Mouse (Mus musculus) layer of hippocampus, adult 2 months (tissue): ENCODE results near the gene Knstrn. TPM values are rescaled to one million over a fixed set of nuclear protein-coding genes. Genes with fewer than 3 reads are reported as not detected.

Experiments
- DNase-seq, 2 experiments: peaks; one replicate each; pipeline ENCODE4 v3.0.0; 2022; ENCODE audit warnings: low spot score in 2 of 2
- H3K27ac ChIP-seq: fragments of 200-600 bp; 2 replicates; pipeline ENCODE4 v1.8.1; 2022
- H3K4me3 ChIP-seq: fragments of 200-600 bp; 2 replicates; pipeline ENCODE4 v1.8.1; 2022; ENCODE audit warnings: mild to moderate bottlenecking
- CTCF ChIP-seq: fragments of 200-600 bp; conservative IDR thresholded peaks from 2 replicates; pipeline ENCODE4 v1.8.1; 2022; ENCODE audit warnings: antibody characterized with exemption, mild to moderate bottlenecking, moderate library complexity
- total RNA-seq, 2 experiments: library from RNA; stranded (reverse); gene quantifications; 2 replicates each; pipeline ENCODE4 v1.2.3; 2021

Gene Knstrn
- total RNA-seq, 2 experiments from 2014 or later, result 1.5 to 3.2 TPM

GRCm38 (mm10) chr2:118882840-118883679 is 69.3 kb downstream of the Knstrn start:
- peak; percentile 81 to 95 for DNase-seq
- peak; percentile 100 for TF ChIP-seq CTCF

GRCm38 (mm10) chr2:118887440-118887839 is 73.6 kb downstream of the Knstrn start:
- DNase-seq, result no peak
- TF ChIP-seq CTCF, result no peak
- H3K27ac ChIP-seq, result no peak overlapping the region
- no peak overlapping the region for H3K4me3 ChIP-seq

More at GRCm38 (mm10) chr2:118882840-118883679, 69.3 kb downstream of the Knstrn start:
- Histone ChIP-seq H3K27ac (peak overlapping the region; percentile 46; the same call in 1 of the 2 replicates), H3K4me3 (peak overlapping the region; percentile 61)

- no peak overlapping the region for H3K4me3 ChIP-seq
- DNase-seq, result no peak
- TF ChIP-seq CTCF, result no peak
- no peak overlapping the region for H3K27ac ChIP-seq
Measured at GRCm38 (mm10) chr2:118887845-118888548, 74.2 kb downstream of the Knstrn start.

GRCm38 (mm10) chr2:118891173-118891572 is 77.4 kb downstream of the Knstrn start:
- no peak for TF ChIP-seq CTCF
- DNase-seq, result no peak

GRCm38 (mm10) chr2:118895990-118896913 is 82.4 kb downstream of the Knstrn start:
- peak overlapping the region; percentile 79 for H3K27ac ChIP-seq
- DNase-seq, result no peak
- peak overlapping the region; percentile 57 for H3K4me3 ChIP-seq
- TF ChIP-seq CTCF, result no peak

More at GRCm38 (mm10) chr2:118891173-118891572, 77.4 kb downstream of the Knstrn start:
- no peak overlapping the region for H3K27ac ChIP-seq
- no peak overlapping the region for H3K4me3 ChIP-seq

- H3K27ac ChIP-seq, result peak overlapping the region; percentile 79
- peak overlapping the region; percentile 57 for H3K4me3 ChIP-seq
- TF ChIP-seq CTCF, result no peak
- no peak for DNase-seq
Measured at GRCm38 (mm10) chr2:118896914-118897291, 83.1 kb downstream of the Knstrn start.

GRCm38 (mm10) chr2:118897392-118897791 is 83.6 kb downstream of the Knstrn start:
- TF ChIP-seq CTCF, result no peak
- peak overlapping the region; percentile 57 for H3K4me3 ChIP-seq

GRCm38 (mm10) chr2:118897808-118898207 is 84.0 kb downstream of the Knstrn start:
- no peak for DNase-seq
- Histone ChIP-seq H3K27ac (no peak overlapping the region), H3K4me3 (no peak overlapping the region)
- TF ChIP-seq CTCF, result no peak

More at GRCm38 (mm10) chr2:118897392-118897791, 83.6 kb downstream of the Knstrn start:
- peak overlapping the region; percentile 79; the same call in 1 of the 2 replicates for H3K27ac ChIP-seq
- DNase-seq, result no peak

- TF ChIP-seq CTCF, result no peak
- H3K4me3 ChIP-seq, result no peak overlapping the region
Measured at GRCm38 (mm10) chr2:118898771-118899170, 85.0 kb downstream of the Knstrn start.

GRCm38 (mm10) chr2:118899306-118899705 is 85.5 kb downstream of the Knstrn start:
- DNase-seq, result no peak
- TF ChIP-seq CTCF, result no peak
- H3K4me3 ChIP-seq, result no peak overlapping the region
- no peak overlapping the region for H3K27ac ChIP-seq

More at GRCm38 (mm10) chr2:118898771-118899170, 85.0 kb downstream of the Knstrn start:
- DNase-seq, result no peak
- no peak overlapping the region for H3K27ac ChIP-seq

GRCm38 (mm10) chr2:118899981-118900825 is 86.4 kb downstream of the Knstrn start, which contains the start of gene Bahd1:
Gene Bahd1 (plus strand): TSS chr2:118900377.
- no peak for TF ChIP-seq CTCF
- Histone ChIP-seq H3K4me3 (peak within 1 kb of the TSS; percentile 87), H3K27ac (peak within 1 kb of the TSS; percentile 84)
- DNase-seq, result peak in 1 of 2 experiments; percentile 35
